In the genomic region with DNA sequence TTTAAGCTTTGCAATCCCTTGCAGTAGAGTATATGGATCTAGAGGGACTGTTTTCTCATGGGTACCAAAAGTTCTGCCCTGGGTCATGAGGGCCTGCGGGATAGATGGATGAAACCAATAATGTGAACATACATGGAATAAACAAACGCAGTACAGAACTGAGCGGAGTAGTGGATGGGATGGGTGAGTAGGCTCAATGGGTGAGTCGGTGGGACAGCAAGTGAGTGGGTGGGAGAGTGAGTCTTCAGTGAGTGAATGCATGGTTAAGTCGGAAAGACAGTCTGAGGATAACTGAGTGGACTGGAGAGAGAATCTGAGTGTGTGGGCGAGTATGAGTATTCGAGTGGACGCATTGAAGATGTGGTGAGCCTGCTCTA, we compare ENCODE assay signal across 9 mouse cellular contexts. TPM values are rescaled to one million over a fixed set of nuclear protein-coding genes. Genes with fewer than 3 reads are reported as not detected.
DNase-seq lines count a peak whose midpoint lies in the region; ATAC-seq and TF ChIP-seq lines count a peak whose summit lies in the region.
"Had no signal": no experiment of that assay in that cellular context is flagged by ENCODE, and none has a peak within 500 bp of the region (broad histone marks: within the 10 kb centered on the region; RNA-seq: fewer than 3 reads in every experiment).

No protein-coding gene starts in this region.

- intact Hi-C loops in heart, postnatal 10 days (cut with DNase I), result loop anchor here (2.0 kb wide), 1 partner anchor 29 kb away; no protein-coding TSS in a partner anchor

- H3K27ac ChIP-seq in heart, embryonic 13.5 days (replicated peaks), result no peak overlapping the region
- no peak overlapping the region for H3K27ac ChIP-seq in ES-E14 (ENCODE audit: insufficient read depth, low read depth, low read length, poor library complexity, severe bottlenecking)
- no peak overlapping the region for H3K27ac ChIP-seq in hindbrain, embryonic 12.5 days
- H3K27ac ChIP-seq in midbrain, embryonic 12.5 days (replicated peaks), result no peak overlapping the region
- H3K27ac ChIP-seq: liver, embryonic 14.5 days had no signal

- H3K9me3 ChIP-seq in heart, embryonic 13.5 days, result no peaks in the 10 kb centered on the region
- no peaks in the 10 kb centered on the region for H3K9me3 ChIP-seq in ES-E14 (ENCODE audit: control insufficient read depth, insufficient read depth, low read depth, low read length)
- no peaks in the 10 kb centered on the region for H3K9me3 ChIP-seq in hindbrain, embryonic 12.5 days (replicated peaks)
- no peaks in the 10 kb centered on the region for H3K9me3 ChIP-seq in midbrain, embryonic 12.5 days

- H3K4me2 ChIP-seq in heart, embryonic 13.5 days, result peak overlapping the region; percentile 96
- peak overlapping the region; percentile 96 for H3K4me2 ChIP-seq in hindbrain, embryonic 12.5 days (replicated peaks)
- H3K4me2 ChIP-seq in midbrain, embryonic 12.5 days (replicated peaks), result peak overlapping the region; percentile 97

- H3K4me1 ChIP-seq in heart, embryonic 13.5 days, result peaks cover 20% of the 10 kb centered on the region
- no peaks in the 10 kb centered on the region for H3K4me1 ChIP-seq in ES-E14 (ENCODE audit: control insufficient read depth in 2 of 2, insufficient read depth in 2 of 2, low read length in 2 of 2, poor library complexity in 1 of 2)
- H3K4me1 ChIP-seq in hindbrain, embryonic 12.5 days, result peaks cover 7% of the 10 kb centered on the region; the same call in 1 of the 2 replicates
- H3K4me1 ChIP-seq in midbrain, embryonic 12.5 days, result peaks cover 15% of the 10 kb centered on the region

- H3K27me3 ChIP-seq in heart, embryonic 13.5 days (replicated peaks), result peaks cover 42% of the 10 kb centered on the region
- peaks cover 36% of the 10 kb centered on the region for H3K27me3 ChIP-seq in hindbrain, embryonic 12.5 days
- H3K27me3 ChIP-seq in midbrain, embryonic 12.5 days, result peaks cover 43% of the 10 kb centered on the region

- H3K9ac ChIP-seq in heart, embryonic 13.5 days, result peak overlapping the region; percentile 85
- no peak overlapping the region for H3K9ac ChIP-seq in ES-E14 (ENCODE audit: insufficient read depth, low read depth, low read length, poor library complexity, severe bottlenecking)
- peak overlapping the region; percentile 78 for H3K9ac ChIP-seq in hindbrain, embryonic 12.5 days
- H3K9ac ChIP-seq in midbrain, embryonic 12.5 days (replicated peaks), result peak overlapping the region; percentile 60; the same call in 1 of the 2 replicates
- H3K9ac ChIP-seq: liver, embryonic 14.5 days had no signal

- H3K36me3 ChIP-seq in heart, embryonic 13.5 days, result no peaks in the 10 kb centered on the region
- no peaks in the 10 kb centered on the region for H3K36me3 ChIP-seq in ES-E14 (ENCODE audit: control insufficient read depth, insufficient read depth, low read length, poor library complexity, severe bottlenecking)
- H3K36me3 ChIP-seq in hindbrain, embryonic 12.5 days, result no peaks in the 10 kb centered on the region
- H3K36me3 ChIP-seq in midbrain, embryonic 12.5 days, result no peaks in the 10 kb centered on the region

- no peak for DNase-seq in heart, postnatal 10 days
- no peak for DNase-seq in ES-E14 (ENCODE audit: low read depth, low spot score)
- DNase-seq in urinary bladder, postnatal 10 days (ENCODE audit: low spot score), result no peak
- DNase-seq in left cerebral cortex, adult 9 months (ENCODE audit: low spot score in 2 of 2), result no peak
- DNase-seq in frontal cortex, postnatal 10 days (ENCODE audit: low spot score in 2 of 2), result no peak

- WGBS in heart, embryonic 13.5 days, result 32% methylated on average over 8 of the region's 8 CpGs
- 38% methylated on average over 8 of the region's 8 CpGs for WGBS in hindbrain, embryonic 12.5 days
- 34% methylated on average over 8 of the region's 8 CpGs for WGBS in midbrain, embryonic 12.5 days

- H3K4me3 ChIP-seq in heart, embryonic 13.5 days, result peak overlapping the region; percentile 77
- H3K4me3 ChIP-seq in ES-E14 (ENCODE audit: insufficient read depth in 1 of 2, low read depth in 1 of 2, low read length in 2 of 2, poor library complexity in 1 of 2, severe bottlenecking in 1 of 2), result peak overlapping the region; percentile 58 to 78
- peak overlapping the region; percentile 70 for H3K4me3 ChIP-seq in hindbrain, embryonic 12.5 days
- H3K4me3 ChIP-seq in midbrain, embryonic 12.5 days, result peak overlapping the region; percentile 67

- no peak for ATAC-seq in heart, embryonic 13.5 days (ENCODE audit: extremely low read depth, insufficient number of reproducible peaks, low FRiP score, low TSS enrichment)
- ATAC-seq in hindbrain, embryonic 12.5 days (ENCODE audit: low FRiP score), result peak; percentile 48; the same call in 1 of the 2 replicates
- no peak for ATAC-seq in midbrain, embryonic 12.5 days (ENCODE audit: low FRiP score, low read depth)

- in situ Hi-C loops in ES-E14 (cut with MboI; ENCODE audit: low sequenced_read_pairs in 2 of 2, unreplicated experiment in 2 of 2), result no loop called here

TF ChIP-seq in ES-E14, 5 proteins besides CTCF, POLR2A, EP300 and RAD21:
- TF ChIP-seq ZC3H11A (IDR thresholded peaks at IDR 0.05; ENCODE audit: borderline replicate concordance, low read depth, low read length), result no peak
- TF ChIP-seq ZNF384 (IDR thresholded peaks at IDR 0.05; ENCODE audit: low read depth, low read length), result no peak
- no peak for TF ChIP-seq HCFC1 (IDR thresholded peaks at IDR 0.05; ENCODE audit: borderline replicate concordance, insufficient read depth, low read length)

RNA-seq across cellular contexts. Expression of a gene that starts 0.3 kb away (rescaled TPM):
- 2.8 and 3.3 TPM in 2 replicates for polyA plus RNA-seq in heart, embryonic 13.5 days (2015; fragmentation: Nextera tagmentation; extraction: Ambion mirVana)
- 10 to 100 TPM in 1 of 2 experiments, 1 to 10 TPM in 1; 9.8 to 10.8 TPM for total RNA-seq in heart, postnatal 10 days (2021)
- 0.58 and 1.3 TPM in 2 replicates for total RNA-seq in ES-E14 (2012; rRNA removed)
- polyA plus RNA-seq in hindbrain, embryonic 12.5 days (2016; fragmentation: Nextera tagmentation; extraction: Ambion mirVana), result 9.6 and 11.1 TPM in 2 replicates
- 5.6 and 6.0 TPM in 2 replicates for polyA plus RNA-seq in midbrain, embryonic 12.5 days (2016; fragmentation: Nextera tagmentation; extraction: Ambion mirVana)

RNA-seq across cellular contexts. Expression of a gene that starts 33.2 kb away (rescaled TPM):
- polyA plus RNA-seq in heart, embryonic 13.5 days (2015; fragmentation: Nextera tagmentation; extraction: Ambion mirVana), result 10.0 and 10.7 TPM in 2 replicates
- total RNA-seq in heart, postnatal 10 days (2021), result 1 to 10 TPM; 4.6 to 5.3 TPM
- 23.4 and 25.1 TPM in 2 replicates for total RNA-seq in ES-E14 (2012; rRNA removed)
- 13.6 and 16.3 TPM in 2 replicates for polyA plus RNA-seq in hindbrain, embryonic 12.5 days (2016; fragmentation: Nextera tagmentation; extraction: Ambion mirVana)
- 16.8 and 17.3 TPM in 2 replicates for polyA plus RNA-seq in midbrain, embryonic 12.5 days (2016; fragmentation: Nextera tagmentation; extraction: Ambion mirVana)
